Mouse (Mus musculus) cerebellum, adult 2 months (tissue): Measurements from ENCODE around the gene Rasgef1b. TPM values are rescaled to one million over a fixed set of nuclear protein-coding genes. Genes with fewer than 3 reads are reported as not detected.

Experiments
- DNase-seq, 2 experiments: peaks; one replicate each; pipeline ENCODE4 v3.0.0; 2021
- H3K27ac ChIP-seq: fragments of 200-500 bp; 2 replicates; pipeline ENCODE4 v1.5.1; 2012; ENCODE audit warnings: low read length, control low read depth, inconsistent platforms; ENCODE audit not compliant: insufficient read depth
- H3K27me3 ChIP-seq: fragments of 200-500 bp; 2 replicates; pipeline ENCODE4 v1.6.1; 2012; ENCODE audit warnings: inconsistent platforms, mild to moderate bottlenecking, low read length, moderate library complexity; ENCODE audit not compliant: control insufficient read depth, insufficient read depth
- H3K4me1 ChIP-seq: fragments of 200-500 bp; 2 replicates; pipeline ENCODE4 v1.6.1; 2011; ENCODE audit warnings: low read length; ENCODE audit not compliant: control insufficient read depth, insufficient read depth
- H3K4me3 ChIP-seq: fragments of 200-500 bp; replicated peaks from 2 replicates; pipeline ENCODE3; 2011; ENCODE audit warnings: mild to moderate bottlenecking, low read depth, low read length, control low read depth; ENCODE audit not compliant: insufficient read depth
- CTCF ChIP-seq: fragments of 200-500 bp; IDR thresholded peaks from 2 replicates; pipeline ENCODE4 v1.5.1; 2011; ENCODE audit warnings: low read depth, mild to moderate bottlenecking, control low read depth, low read length, moderate library complexity, borderline replicate concordance; ENCODE audit not compliant: insufficient read depth
- POLR2A ChIP-seq: fragments of 200-500 bp; IDR thresholded peaks from 2 replicates; pipeline ENCODE4 v1.6.1; 2011; ENCODE audit warnings: low read length, control low read depth, borderline replicate concordance; ENCODE audit not compliant: insufficient read depth
- WGBS: fragments of 180-500 bp; shearing (Covaris S2); methylation state at CpG from one replicate; pipeline ENCODE4 v1.1.7; 2018; 5-methylcytosine and 5-hydroxymethylcytosine counted together
- polyA plus RNA-seq: library from polyadenylated mRNA; depleted of rRNA; stranded (reverse); fragments of >200 nt; gene quantifications from 2 replicates; pipeline ENCODE4 v1.2.3, GENCODE M21; 2012; rRNA removed

The Rasgef1b gene
- 16.7 and 19.6 TPM in 2 replicates for polyA plus RNA-seq

GRCm38 (mm10) chr5:99728649-99729212 is at the start of gene Rasgef1b:
Gene Rasgef1b, minus strand, starts transcription at chr5:99729065.
- peak within 1 kb of the TSS; percentile 78 for H3K4me3 ChIP-seq
- under 1% methylated on average over 52 of the region's 53 CpGs for WGBS
- H3K4me1 ChIP-seq = no peaks in the 10 kb centered on the region
- H3K27me3 ChIP-seq = no peaks in the 10 kb centered on the region
- no peak for TF ChIP-seq CTCF
- 0 out of 2 replicates have a peak, but pooled peaks have one; percentile 2 for TF ChIP-seq POLR2A
- H3K27ac ChIP-seq = peak within 1 kb of the TSS; percentile 41; the same call in 1 of the 2 replicates
- DNase-seq = peak; percentile 75 to 77

- H3K4me1 ChIP-seq = 0 out of 2 replicates have a peak, but pooled peaks cover 2% of the 10 kb centered on the region
- peak; percentile 67 to 77 for DNase-seq
- TF ChIP-seq POLR2A (no peak), CTCF (no peak)
- no peaks in the 10 kb centered on the region for H3K27me3 ChIP-seq
- WGBS = 9% methylated on average over 16 of the region's 16 CpGs
- H3K4me3 ChIP-seq = peak overlapping the region; percentile 47
- H3K27ac ChIP-seq = no peak overlapping the region
Observed at GRCm38 (mm10) chr5:99775342-99775741, 46.5 kb upstream of the Rasgef1b start.

- no peak for TF ChIP-seq CTCF
- TF ChIP-seq POLR2A = no peak
- H3K4me3 ChIP-seq = no peak overlapping the region
- H3K27me3 ChIP-seq = no peaks in the 10 kb centered on the region
- 69% methylated on average over 9 of the region's 9 CpGs for WGBS
- H3K4me1 ChIP-seq = 0 out of 2 replicates have a peak, but pooled peaks cover 2% of the 10 kb centered on the region
- DNase-seq = no peak
- no peak overlapping the region for H3K27ac ChIP-seq
Observed at GRCm38 (mm10) chr5:99773265-99773664, 44.4 kb upstream of the Rasgef1b start.

GRCm38 (mm10) chr5:99764246-99764645 is 35.4 kb upstream of the Rasgef1b start:
- H3K27me3 ChIP-seq = no peaks in the 10 kb centered on the region
- 52% methylated on average over 3 of the region's 3 CpGs for WGBS
- H3K4me1 ChIP-seq = no peaks in the 10 kb centered on the region
- no peak for DNase-seq
- no peak overlapping the region for H3K27ac ChIP-seq
- H3K4me3 ChIP-seq = no peak overlapping the region
- TF ChIP-seq CTCF (no peak), POLR2A (no peak)

- Histone ChIP-seq H3K27ac (no peak overlapping the region), H3K4me1 (peaks cover 1% of the 10 kb centered on the region; the same call in 1 of the 2 replicates), H3K4me3 (no peak overlapping the region), H3K27me3 (no peaks in the 10 kb centered on the region)
- TF ChIP-seq CTCF = no peak
- no peak for TF ChIP-seq POLR2A
- no peak for DNase-seq
- 61% methylated on average over 5 of the region's 5 CpGs for WGBS
Observed at GRCm38 (mm10) chr5:99758859-99759258, 30.0 kb upstream of the Rasgef1b start.

GRCm38 (mm10) chr5:99753843-99754242 is 25.0 kb upstream of the Rasgef1b start:
- TF ChIP-seq CTCF (no peak), POLR2A (no peak)
- H3K27me3 ChIP-seq = no peaks in the 10 kb centered on the region
- peak overlapping the region; percentile 1 for H3K4me3 ChIP-seq
- 25% methylated on average over 12 of the region's 12 CpGs for WGBS
- peak; percentile 22 to 23 for DNase-seq
- H3K4me1 ChIP-seq = peaks cover 3% of the 10 kb centered on the region; the same call in 1 of the 2 replicates
- H3K27ac ChIP-seq = no peak overlapping the region

- Histone ChIP-seq H3K4me1 (peaks cover 3% of the 10 kb centered on the region; the same call in 1 of the 2 replicates), H3K27me3 (no peaks in the 10 kb centered on the region), H3K4me3 (no peak overlapping the region), H3K27ac (no peak overlapping the region)
- 64% methylated on average over 13 of the region's 13 CpGs for WGBS
- DNase-seq = peak in 1 of 2 experiments; percentile 11
- TF ChIP-seq POLR2A (no peak), CTCF (no peak)
Observed at GRCm38 (mm10) chr5:99753368-99753767, 24.5 kb upstream of the Rasgef1b start.

- DNase-seq = no peak
- Histone ChIP-seq H3K27ac (no peak overlapping the region), H3K4me1 (peaks cover 3% of the 10 kb centered on the region; the same call in 1 of the 2 replicates), H3K27me3 (no peaks in the 10 kb centered on the region), H3K4me3 (no peak overlapping the region)
- 96% methylated on average over 5 of the region's 5 CpGs for WGBS
- no peak for TF ChIP-seq CTCF
- TF ChIP-seq POLR2A = no peak
Observed at GRCm38 (mm10) chr5:99752670-99753231, 23.9 kb upstream of the Rasgef1b start.
